13 mouse cellular contexts compared by ENCODE assay signal in the genomic region with DNA sequence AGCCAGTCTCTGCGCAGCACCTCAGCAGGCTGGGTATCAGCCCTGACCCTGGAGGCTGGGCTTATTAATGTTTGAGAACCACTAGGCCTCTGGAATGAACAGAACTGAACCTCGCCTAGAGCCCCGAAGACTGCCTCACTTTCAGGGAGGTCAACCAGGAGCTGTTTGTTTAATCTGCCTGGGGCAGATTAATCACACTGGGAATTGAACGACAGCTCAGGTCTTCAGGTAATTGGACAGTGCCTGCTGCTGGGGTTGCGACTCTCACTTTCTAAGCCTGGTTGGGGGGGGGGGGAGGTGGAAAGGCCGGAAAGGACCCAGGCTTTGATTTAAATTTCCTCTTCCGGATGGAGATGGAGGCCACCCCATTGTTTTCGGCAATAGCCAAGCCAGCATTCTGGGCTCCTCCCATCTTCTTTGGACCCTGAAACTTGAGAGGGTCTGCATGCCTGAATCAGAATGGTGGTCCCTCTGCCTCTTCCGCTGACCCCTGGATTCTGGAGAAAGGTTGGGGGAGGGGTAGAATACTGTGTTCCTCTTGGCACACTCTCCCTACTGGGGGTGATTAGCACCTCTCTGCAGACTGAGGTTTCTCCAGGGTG.
DNase-seq lines count a peak whose midpoint lies in the region; ATAC-seq and TF ChIP-seq lines count a peak whose summit lies in the region.
"Had no signal": no experiment of that assay in that cellular context is flagged by ENCODE, and none has a peak within 500 bp of the region (broad histone marks: within the 10 kb centered on the region; RNA-seq: fewer than 3 reads in every experiment).

No protein-coding gene starts in this region.

- H3K4me2 ChIP-seq in heart, embryonic 13.5 days: no peak overlapping the region
- H3K4me2 ChIP-seq in lung, embryonic 15.5 days: no peak overlapping the region
- H3K4me2 ChIP-seq in midbrain, embryonic 13.5 days (replicated peaks): no peak overlapping the region
- H3K4me2 ChIP-seq: liver, embryonic 15.5 days had no signal

- no peak for DNase-seq in heart, adult 8-10 months (ENCODE audit: low spot score)
- no peak for DNase-seq in lung, adult 2 months
- DNase-seq in embryo, embryonic 11 days: peak; percentile 69
- no peak for DNase-seq in cerebellum, adult 9-10 months
- DNase-seq: cerebellum, postnatal 36 days; heart, adult 11 months; layer of hippocampus, postnatal 36 days had no signal

- no peaks in the 10 kb centered on the region for H3K9me3 ChIP-seq in heart, embryonic 13.5 days
- no peaks in the 10 kb centered on the region for H3K9me3 ChIP-seq in lung, embryonic 15.5 days
- no peaks in the 10 kb centered on the region for H3K9me3 ChIP-seq in midbrain, embryonic 13.5 days
- H3K9me3 ChIP-seq: liver, embryonic 15.5 days had no signal

- TF ChIP-seq CTCF in lung, adult 2 months (IDR thresholded peaks at IDR 0.05; ENCODE audit: insufficient read depth, low read length): no peak

- no peaks in the 10 kb centered on the region for H3K27me3 ChIP-seq in heart, embryonic 13.5 days (replicated peaks)
- H3K27me3 ChIP-seq in lung, embryonic 15.5 days: no peaks in the 10 kb centered on the region
- no peaks in the 10 kb centered on the region for H3K27me3 ChIP-seq in midbrain, embryonic 13.5 days
- H3K27me3 ChIP-seq: liver, embryonic 15.5 days had no signal

- H3K27ac ChIP-seq in heart, embryonic 13.5 days (replicated peaks): peak overlapping the region; percentile 55
- H3K27ac ChIP-seq in lung, embryonic 15.5 days: peak overlapping the region; percentile 31
- H3K27ac ChIP-seq in midbrain, embryonic 13.5 days: peak overlapping the region; percentile 25; the same call in 1 of the 2 replicates
- H3K27ac ChIP-seq: liver, embryonic 15.5 days had no signal

- ATAC-seq in heart, embryonic 13.5 days (ENCODE audit: extremely low read depth, insufficient number of reproducible peaks, low FRiP score, low TSS enrichment): no peak
- no peak for ATAC-seq in lung, embryonic 15.5 days (ENCODE audit: borderline replicate concordance, extremely low read depth, low FRiP score, low TSS enrichment)
- no peak for ATAC-seq in midbrain, embryonic 13.5 days
- ATAC-seq in monocyte, adult 5-6 weeks (replicated peaks; ENCODE audit: insufficient number of reproducible peaks, low FRiP score, low TSS enrichment, poor library complexity, severe bottlenecking): no peak
- ATAC-seq: intestine, postnatal 0 days had no signal

- no peak for TF ChIP-seq POLR2A in lung, adult 2 months (IDR thresholded peaks at IDR 0.05; ENCODE audit: borderline replicate concordance, extremely low read depth, low read depth, low read length)

- H3K4me1 ChIP-seq in heart, embryonic 13.5 days: peaks cover 76% of the 10 kb centered on the region
- H3K4me1 ChIP-seq in lung, embryonic 15.5 days: peaks cover 58% of the 10 kb centered on the region
- peaks cover 19% of the 10 kb centered on the region for H3K4me1 ChIP-seq in lung, adult 2 months (ENCODE audit: control insufficient read depth, insufficient read depth, low read length)
- peaks cover 62% of the 10 kb centered on the region for H3K4me1 ChIP-seq in midbrain, embryonic 13.5 days (replicated peaks)

- H3K36me3 ChIP-seq in heart, embryonic 13.5 days: peaks cover 67% of the 10 kb centered on the region
- peaks cover 27% of the 10 kb centered on the region for H3K36me3 ChIP-seq in lung, embryonic 15.5 days
- H3K36me3 ChIP-seq in midbrain, embryonic 13.5 days: 0 out of 2 replicates have a peak, but pooled peaks cover 4% of the 10 kb centered on the region

- 26% methylated on average over 9 of the region's 9 CpGs for WGBS in heart, embryonic 13.5 days
- WGBS in lung, embryonic 15.5 days: 26% methylated on average over 9 of the region's 9 CpGs
- 44% methylated on average over 9 of the region's 9 CpGs for WGBS in lung, adult 2 months
- 12% methylated on average over 9 of the region's 9 CpGs for whole genome bisulfite sequencing in midbrain, embryonic 13.5 days

- 0 out of 2 replicates have a peak overlapping the region, but pooled peaks have one; percentile 37 for H3K9ac ChIP-seq in heart, embryonic 13.5 days
- H3K9ac ChIP-seq in lung, embryonic 15.5 days: no peak overlapping the region
- no peak overlapping the region for H3K9ac ChIP-seq in midbrain, embryonic 13.5 days (replicated peaks)
- H3K9ac ChIP-seq: liver, embryonic 15.5 days had no signal

- H3K4me3 ChIP-seq in heart, embryonic 13.5 days: no peak overlapping the region
- H3K4me3 ChIP-seq in lung, embryonic 15.5 days: no peak overlapping the region
- H3K4me3 ChIP-seq in lung, adult 2 months (replicated peaks; ENCODE audit: extremely low read depth, low read depth, low read length): no peak overlapping the region
- no peak overlapping the region for H3K4me3 ChIP-seq in midbrain, embryonic 13.5 days (replicated peaks)
- H3K4me3 ChIP-seq: liver, embryonic 15.5 days had no signal
